Mouse (Mus musculus) kidney, adult 2 months (tissue): ENCODE data around the gene Exo1.

Experiments
- CTCF ChIP-seq: fragments of 200-500 bp; conservative IDR thresholded peaks from 2 replicates; pipeline ENCODE4 v1.5.1; 2011; ENCODE audit warnings: low read depth, mild to moderate bottlenecking, control low read depth, low read length, moderate library complexity, mixed read lengths; ENCODE audit not compliant: insufficient read depth, insufficient read length
- POLR2A ChIP-seq: fragments of 200-500 bp; IDR thresholded peaks from one replicate; pipeline ENCODE4 v1.6.1; 2011; ENCODE audit warnings: low read depth, low read length, control low read depth

- TF ChIP-seq CTCF: no peak
- no peak for TF ChIP-seq POLR2A
Observed at GRCm38 (mm10) chr1:175938731-175939130, 58.4 kb downstream of the Exo1 start.
